Mouse (Mus musculus): ENCODE data around the gene Itpk1. TPM values are rescaled to one million over a fixed set of nuclear protein-coding genes. Genes with fewer than 3 reads are reported as not detected.
A peak's percentile ranks its signal among the peaks of the same experiment; 100 is the strongest.

The Itpk1 gene
- polyA plus RNA-seq, 1 experiment from 2014 or later, result 38.7 TPM

DNA sequence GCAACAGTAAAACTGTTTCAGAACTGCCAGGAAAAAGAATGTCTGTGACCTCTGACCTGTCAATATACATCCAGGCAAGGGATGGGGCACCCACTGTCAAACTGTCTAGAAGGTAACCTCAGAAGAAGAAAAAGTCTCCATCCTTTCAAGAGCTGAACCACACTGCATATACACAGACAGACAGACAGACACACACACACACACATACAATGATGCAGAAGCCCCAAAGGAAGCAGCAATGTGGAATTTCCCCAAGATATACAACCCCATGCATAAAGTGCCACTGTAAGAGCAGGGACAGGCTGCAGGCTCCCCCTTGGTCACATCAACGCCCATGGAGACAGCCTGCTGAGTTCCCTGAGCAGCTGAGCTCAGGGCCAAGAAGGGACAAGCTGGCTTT, 5.6 kb downstream of the Itpk1 start:
- 28% methylated on average over 1 of the region's 1 CpGs for WGBS
- ATAC-seq (ENCODE audit: low FRiP score, low read depth), result no peak
- H3K9ac ChIP-seq, result no peak overlapping the region

DNA sequence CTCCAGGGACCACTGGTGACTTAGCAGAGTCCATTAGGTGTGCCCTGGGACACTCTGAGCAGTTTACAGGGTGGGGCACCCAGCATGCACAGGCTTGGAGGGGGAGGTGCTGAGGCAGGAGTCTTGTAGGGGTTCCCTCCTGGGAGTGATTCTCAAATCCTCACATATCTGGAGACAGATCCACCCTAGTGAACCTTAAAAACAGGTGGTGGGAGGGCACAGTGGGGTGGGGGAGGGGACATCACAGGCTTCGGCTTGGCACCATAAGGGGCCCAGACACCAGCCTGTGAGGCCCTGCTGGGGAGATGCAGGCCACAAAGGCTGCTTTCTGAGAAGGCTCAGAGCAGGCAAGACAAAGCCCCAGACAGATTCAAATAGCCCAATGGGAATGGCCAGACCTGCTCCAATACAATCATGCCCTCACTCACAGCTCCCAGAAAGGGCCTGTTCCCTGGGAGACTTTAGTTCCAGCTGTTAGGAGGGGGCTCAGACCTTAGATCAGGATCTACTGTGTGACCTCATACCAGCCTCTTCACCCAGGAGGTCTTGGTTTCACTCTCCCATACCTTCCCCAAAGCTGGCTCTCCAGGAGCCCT, 6.5 kb downstream of the Itpk1 start:
- no peak overlapping the region for H3K27ac ChIP-seq (replicated peaks)
- H3K4me2 ChIP-seq, result no peak overlapping the region
- no peaks in the 10 kb centered on the region for H3K36me3 ChIP-seq
- no peak overlapping the region for H3K4me3 ChIP-seq
- H3K9ac ChIP-seq, result no peak overlapping the region
- H3K27me3 ChIP-seq, result no peaks in the 10 kb centered on the region
- 18% methylated on average over 1 of the region's 1 CpGs for WGBS
- H3K9me3 ChIP-seq, result no peaks in the 10 kb centered on the region
- ATAC-seq (ENCODE audit: low FRiP score, low read depth), result no peak
- peaks cover 74% of the 10 kb centered on the region for H3K4me1 ChIP-seq (replicated peaks)

More for the DNA sequence above, 5.6 kb downstream of the Itpk1 start:
- peaks cover 84% of the 10 kb centered on the region for H3K4me1 ChIP-seq (replicated peaks)
- H3K36me3 ChIP-seq, result no peaks in the 10 kb centered on the region
- H3K27me3 ChIP-seq, result no peaks in the 10 kb centered on the region
- H3K9me3 ChIP-seq, result no peaks in the 10 kb centered on the region
- H3K4me2 ChIP-seq, result no peak overlapping the region
- no peak overlapping the region for H3K27ac ChIP-seq (replicated peaks)
- H3K4me3 ChIP-seq, result no peak overlapping the region

DNA sequence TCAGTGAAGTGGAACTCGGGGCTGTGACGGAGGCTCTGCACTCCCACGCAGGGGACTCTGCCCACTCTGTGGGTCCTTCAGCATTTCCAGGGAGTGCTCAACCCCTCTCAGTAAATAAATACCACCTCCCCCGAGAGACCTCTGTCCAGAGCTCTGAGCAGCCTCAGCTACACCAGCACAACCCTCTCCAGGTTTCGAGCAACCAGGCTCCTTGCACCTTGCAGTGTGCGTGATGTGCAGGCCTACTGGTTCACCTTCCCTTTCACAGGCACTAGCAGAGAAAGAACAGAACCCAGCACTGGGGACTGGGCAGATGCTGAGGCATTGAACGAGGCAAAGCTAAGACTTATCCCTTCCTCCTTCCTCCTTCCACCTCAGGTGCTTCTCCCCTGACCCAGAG, 7.3 kb downstream of the Itpk1 start:
- H3K27ac ChIP-seq (replicated peaks), result no peak overlapping the region
- H3K4me3 ChIP-seq, result no peak overlapping the region
- H3K9me3 ChIP-seq, result no peaks in the 10 kb centered on the region
- H3K4me2 ChIP-seq, result no peak overlapping the region
- no peaks in the 10 kb centered on the region for H3K27me3 ChIP-seq
- peaks cover 67% of the 10 kb centered on the region for H3K4me1 ChIP-seq (replicated peaks)
- no peak overlapping the region for H3K9ac ChIP-seq
- ATAC-seq (ENCODE audit: low FRiP score, low read depth), result no peak
- WGBS, result 79% methylated on average over 7 of the region's 7 CpGs
- no peaks in the 10 kb centered on the region for H3K36me3 ChIP-seq

DNA sequence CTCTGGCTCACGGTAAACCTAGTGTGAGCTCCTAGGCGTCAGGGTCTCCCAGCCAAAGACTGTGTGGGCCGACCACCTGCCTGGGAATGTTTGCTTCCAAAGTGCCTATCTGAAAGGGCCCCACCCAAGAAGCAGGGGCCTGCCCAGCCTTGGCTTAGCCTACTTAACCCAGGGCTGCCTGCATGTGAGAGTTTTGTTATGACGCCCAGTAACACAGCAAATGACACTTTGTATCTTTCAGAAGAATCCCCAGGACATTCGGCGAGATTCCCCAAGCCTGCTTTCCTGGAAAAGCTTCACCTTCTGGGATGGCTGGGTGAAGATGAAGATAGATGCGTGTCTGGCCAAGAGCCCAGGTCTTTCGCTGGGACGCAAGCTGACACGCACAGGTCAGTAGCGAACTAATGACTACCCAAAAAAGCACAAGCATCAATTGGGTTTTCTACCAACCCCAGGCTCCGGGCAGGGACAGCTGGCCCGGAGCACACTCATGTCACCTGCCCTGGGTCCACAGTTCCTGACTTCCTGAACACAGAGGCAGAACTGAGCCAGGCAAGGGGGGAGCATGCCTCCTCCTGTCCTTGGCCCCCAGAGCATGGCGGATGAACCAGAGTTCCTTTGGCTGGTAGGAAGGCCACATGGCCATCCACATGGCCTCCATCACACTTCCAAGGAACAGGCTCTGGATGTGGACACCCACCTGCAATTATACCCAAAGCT, 7.9 kb downstream of the Itpk1 start:
- H3K4me1 ChIP-seq (replicated peaks), result peaks cover 61% of the 10 kb centered on the region
- H3K27me3 ChIP-seq, result no peaks in the 10 kb centered on the region
- ATAC-seq (ENCODE audit: low FRiP score, low read depth), result no peak
- H3K36me3 ChIP-seq, result no peaks in the 10 kb centered on the region
- H3K9ac ChIP-seq, result no peak overlapping the region
- 83% methylated on average over 14 of the region's 14 CpGs for WGBS
- H3K9me3 ChIP-seq, result no peaks in the 10 kb centered on the region
- H3K4me2 ChIP-seq, result no peak overlapping the region
- no peak overlapping the region for H3K27ac ChIP-seq (replicated peaks)
- no peak overlapping the region for H3K4me3 ChIP-seq

DNA sequence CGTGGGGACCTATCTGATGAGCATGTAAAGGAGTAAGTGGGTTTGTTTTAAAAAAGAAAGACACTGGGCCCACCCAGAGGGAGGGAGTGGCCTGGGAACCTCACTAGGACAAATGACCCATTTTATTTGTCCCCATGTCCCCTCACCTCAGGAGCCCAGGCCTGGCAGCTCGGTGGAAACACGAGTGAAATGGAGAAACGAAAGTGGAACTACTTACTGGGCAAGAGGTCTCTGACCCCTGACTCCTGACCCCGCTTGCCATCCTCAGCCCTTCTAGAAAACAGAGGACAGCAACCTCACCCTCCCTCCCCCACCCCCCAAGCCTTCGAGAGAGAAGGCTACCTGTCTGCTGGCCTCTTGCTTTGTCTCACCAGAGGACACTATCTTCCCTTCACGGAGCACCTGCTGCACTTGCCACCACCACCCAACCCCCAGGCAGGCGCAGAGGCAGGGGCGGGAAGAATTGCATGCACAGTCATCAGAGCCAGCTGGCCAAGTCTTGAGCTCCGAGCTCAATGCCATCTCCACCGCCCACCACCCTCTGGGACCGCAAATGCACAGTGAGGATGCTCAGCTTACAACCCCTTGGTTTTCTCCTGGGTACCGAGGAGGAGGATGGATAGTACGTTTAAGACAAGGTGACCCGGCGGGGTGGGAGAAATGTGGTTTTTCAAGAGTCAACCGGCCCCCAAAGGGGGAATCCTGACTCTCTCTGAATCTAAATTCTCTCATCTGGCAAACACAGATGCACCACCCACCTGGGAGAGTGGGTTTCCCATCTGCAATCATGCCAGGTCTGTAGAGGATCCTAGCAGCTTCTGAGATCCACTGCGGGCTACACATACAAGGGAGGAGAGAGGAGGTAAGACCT, 9.1 kb downstream of the Itpk1 start:
- Histone ChIP-seq H3K27ac (replicated peaks) (no peak overlapping the region), H3K4me1 (replicated peaks) (peaks cover 52% of the 10 kb centered on the region), H3K4me2 (no peak overlapping the region)

DNA sequence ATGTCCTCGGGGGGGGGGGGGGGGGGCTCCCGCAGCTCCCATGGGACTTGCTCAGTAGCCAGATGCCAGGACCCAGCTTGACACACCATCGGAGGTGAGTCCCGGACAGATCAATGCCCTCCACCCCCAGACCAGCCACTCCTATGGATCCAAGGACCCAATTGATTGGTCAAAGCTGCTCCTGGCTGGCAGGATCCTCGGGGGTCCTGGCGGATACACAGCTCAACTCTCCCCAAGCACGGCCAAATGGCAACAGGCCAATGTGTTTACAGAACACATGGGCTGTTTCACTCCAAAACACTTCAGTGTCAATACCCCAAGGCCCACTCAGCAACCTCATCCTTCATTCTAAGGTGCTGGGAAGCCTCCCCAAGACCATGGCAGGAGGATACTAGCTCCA, 13.0 kb downstream of the Itpk1 start:
- H3K4me1 ChIP-seq (replicated peaks), result peaks cover 18% of the 10 kb centered on the region
- no peak for ATAC-seq (ENCODE audit: low FRiP score, low read depth)
- no peak overlapping the region for H3K4me2 ChIP-seq
- H3K9me3 ChIP-seq, result no peaks in the 10 kb centered on the region
- H3K27ac ChIP-seq (replicated peaks), result no peak overlapping the region
- H3K9ac ChIP-seq, result no peak overlapping the region
- 68% methylated on average over 6 of the region's 7 CpGs for WGBS
- no peak overlapping the region for H3K4me3 ChIP-seq
- no peaks in the 10 kb centered on the region for H3K36me3 ChIP-seq
- H3K27me3 ChIP-seq, result no peaks in the 10 kb centered on the region

More for the DNA sequence above, 9.1 kb downstream of the Itpk1 start:
- no peaks in the 10 kb centered on the region for H3K27me3 ChIP-seq
- ATAC-seq (ENCODE audit: low FRiP score, low read depth), result no peak
- H3K9ac ChIP-seq, result no peak overlapping the region
- H3K36me3 ChIP-seq, result no peaks in the 10 kb centered on the region
- no peaks in the 10 kb centered on the region for H3K9me3 ChIP-seq
- 53% methylated on average over 18 of the region's 18 CpGs for WGBS
- H3K4me3 ChIP-seq, result no peak overlapping the region

DNA sequence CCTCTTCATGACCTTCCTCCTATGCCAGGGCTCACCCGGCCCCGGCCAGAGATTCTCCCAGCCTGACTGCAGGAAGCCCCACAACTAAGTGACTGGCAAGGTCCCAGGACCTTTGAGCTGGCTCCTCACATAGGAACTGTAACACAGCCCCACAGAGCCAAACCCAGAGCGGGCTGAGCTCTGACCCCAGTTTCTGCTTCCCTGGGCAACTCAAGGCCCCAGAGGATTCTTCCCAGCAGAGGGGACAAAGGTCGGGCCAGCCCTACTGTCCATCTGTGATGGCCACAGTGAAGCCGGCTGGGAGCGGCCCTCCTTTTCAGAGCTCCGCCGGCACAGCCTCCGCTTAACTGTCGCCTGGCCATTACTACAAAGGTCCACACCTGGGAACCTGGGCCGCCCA, 13.6 kb downstream of the Itpk1 start:
- Histone ChIP-seq H3K9me3 (no peaks in the 10 kb centered on the region), H3K4me3 (no peak overlapping the region), H3K27me3 (no peaks in the 10 kb centered on the region), H3K36me3 (no peaks in the 10 kb centered on the region), H3K4me1 (replicated peaks) (peaks cover 16% of the 10 kb centered on the region), H3K27ac (replicated peaks) (no peak overlapping the region), H3K4me2 (no peak overlapping the region), H3K9ac (no peak overlapping the region)
- 57% methylated on average over 11 of the region's 11 CpGs for WGBS
- ATAC-seq (ENCODE audit: low FRiP score, low read depth), result no peak

DNA sequence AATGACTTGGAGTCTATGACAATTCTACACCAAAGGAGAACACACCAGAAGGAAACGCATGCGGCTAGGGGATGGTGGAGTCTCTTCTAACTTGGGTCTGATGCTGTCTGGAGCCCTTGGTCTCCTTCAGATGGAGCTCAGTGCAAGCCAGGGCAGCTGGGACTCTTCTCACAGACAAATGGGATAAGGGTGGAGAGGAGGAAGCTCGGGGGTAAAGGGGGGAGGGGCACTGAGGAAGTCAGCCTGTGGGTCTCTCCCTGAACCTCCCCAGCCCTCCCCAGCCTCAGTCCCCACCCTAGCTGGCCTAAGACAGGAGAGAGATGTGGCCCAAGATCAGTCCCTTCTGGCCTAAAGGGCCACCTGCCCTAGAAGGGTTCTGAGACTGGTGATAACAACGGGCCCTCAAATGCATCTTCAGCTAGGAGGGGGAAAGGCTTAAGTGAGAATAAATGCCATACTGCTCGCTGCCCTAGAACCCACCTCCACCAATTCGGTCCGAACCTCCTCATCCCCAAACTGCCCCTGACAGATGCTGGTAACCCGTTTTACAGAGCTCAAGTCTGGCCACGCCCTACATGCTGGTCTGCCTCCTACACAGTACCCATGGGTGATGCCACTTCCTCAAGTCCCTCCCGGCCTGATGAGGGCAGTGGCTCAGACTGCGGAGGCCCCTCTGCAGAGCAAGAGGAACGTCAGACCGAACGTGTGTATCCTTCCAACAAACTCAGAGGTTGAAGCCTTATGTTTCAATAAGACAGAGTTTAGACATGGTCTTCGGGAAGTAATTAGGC, 14.8 kb downstream of the Itpk1 start:
- no peak for ATAC-seq (ENCODE audit: low FRiP score, low read depth)
- Histone ChIP-seq H3K9me3 (no peaks in the 10 kb centered on the region), H3K27me3 (no peaks in the 10 kb centered on the region), H3K4me2 (no peak overlapping the region), H3K4me3 (no peak overlapping the region), H3K27ac (replicated peaks) (no peak overlapping the region), H3K4me1 (replicated peaks) (peaks cover 16% of the 10 kb centered on the region), H3K36me3 (no peaks in the 10 kb centered on the region), H3K9ac (no peak overlapping the region)
- 89% methylated on average over 15 of the region's 15 CpGs for WGBS

DNA sequence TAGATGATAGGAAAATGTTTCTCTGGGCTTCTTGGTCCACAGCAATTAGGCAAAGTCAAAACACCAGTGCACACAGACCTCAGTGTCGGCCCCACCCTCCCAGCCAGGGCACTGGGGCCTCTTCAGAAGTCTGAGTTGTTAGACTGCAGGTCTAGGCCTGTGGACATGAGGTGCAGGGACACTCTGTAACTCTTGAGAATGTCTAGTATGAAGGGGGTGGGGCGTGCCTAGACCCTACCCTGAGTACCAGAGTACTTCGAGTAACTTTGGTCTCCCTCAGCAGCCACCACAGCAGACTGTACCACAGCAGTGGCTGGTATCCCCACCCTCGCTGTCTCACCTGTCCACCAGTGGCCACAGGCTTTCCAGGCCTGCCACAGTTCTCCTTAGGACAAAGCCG, 18.4 kb downstream of the Itpk1 start:
- Histone ChIP-seq H3K4me2 (no peak overlapping the region), H3K27me3 (no peaks in the 10 kb centered on the region), H3K36me3 (no peaks in the 10 kb centered on the region), H3K27ac (replicated peaks) (peak overlapping the region; percentile 70; the same call in 1 of the 2 replicates), H3K4me3 (no peak overlapping the region), H3K4me1 (replicated peaks) (peaks cover 38% of the 10 kb centered on the region), H3K9me3 (no peaks in the 10 kb centered on the region), H3K9ac (no peak overlapping the region)
- 97% methylated on average over 5 of the region's 5 CpGs for WGBS
- ATAC-seq (ENCODE audit: low FRiP score, low read depth), result 0 out of 2 replicates have a peak, but pooled peaks have one; percentile 12

DNA sequence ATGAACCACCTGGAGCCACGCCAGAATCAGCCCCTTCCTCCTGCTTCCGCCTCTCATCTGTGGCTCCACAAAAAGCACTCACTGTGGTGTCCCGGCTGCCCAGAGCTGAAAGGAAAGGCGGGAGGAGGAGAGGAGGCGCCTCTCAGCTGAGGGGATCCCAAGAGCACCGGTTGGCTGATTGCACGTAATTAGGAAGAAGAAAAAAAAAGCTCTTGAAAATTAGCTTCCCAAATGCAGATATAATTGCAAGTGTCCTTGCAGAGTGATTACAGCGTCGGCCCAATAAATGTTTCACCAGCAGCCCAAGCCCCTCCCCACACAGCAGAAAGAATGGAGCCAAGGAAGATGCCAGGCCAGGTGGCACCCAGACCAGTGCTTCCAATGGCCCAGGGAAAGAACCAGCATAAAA, 19.2 kb downstream of the Itpk1 start:
- H3K36me3 ChIP-seq, result no peaks in the 10 kb centered on the region
- no peak overlapping the region for H3K9ac ChIP-seq
- H3K27ac ChIP-seq (replicated peaks), result peak overlapping the region; percentile 70
- peak; percentile 43 for ATAC-seq (ENCODE audit: low FRiP score, low read depth)
- H3K4me1 ChIP-seq (replicated peaks), result peaks cover 38% of the 10 kb centered on the region
- H3K4me3 ChIP-seq, result no peak overlapping the region
- no peaks in the 10 kb centered on the region for H3K27me3 ChIP-seq
- H3K9me3 ChIP-seq, result no peaks in the 10 kb centered on the region
- H3K4me2 ChIP-seq, result peak overlapping the region; percentile 30
- 18% methylated on average over 9 of the region's 9 CpGs for WGBS

DNA sequence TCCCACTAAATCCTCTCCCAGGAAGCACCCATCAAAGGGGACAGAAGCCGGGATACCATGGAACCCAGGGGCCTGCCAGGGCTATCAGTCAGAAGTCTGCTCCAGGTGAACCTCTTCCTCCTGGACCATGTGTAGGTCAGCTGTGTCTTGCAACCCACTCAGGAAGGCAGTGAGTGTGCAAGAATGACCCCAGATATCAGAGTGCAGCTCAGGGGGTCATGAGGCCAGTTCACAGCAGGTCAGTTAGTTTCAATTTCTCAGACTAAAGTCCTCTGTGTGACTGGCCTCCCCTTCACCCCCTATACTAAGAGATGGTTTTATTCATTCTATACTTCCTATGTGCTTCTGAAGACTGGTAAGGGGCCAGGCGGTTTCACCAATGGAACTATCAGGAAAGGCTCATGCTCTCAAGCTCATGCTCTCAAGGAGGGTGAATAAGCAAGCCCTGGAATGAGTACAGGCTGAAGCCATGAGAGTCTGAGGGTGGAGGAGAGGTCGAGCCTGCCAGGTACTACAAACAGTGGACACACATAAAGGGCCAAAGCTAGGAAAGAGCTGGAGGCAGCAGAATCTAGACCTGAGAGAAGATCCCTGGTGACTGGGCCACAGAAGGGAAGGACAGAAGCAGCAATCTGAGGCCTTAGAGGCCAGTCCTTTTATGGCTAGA, 19.9 kb downstream of the Itpk1 start:
- WGBS, result 82% methylated on average over 3 of the region's 3 CpGs
- Histone ChIP-seq H3K27me3 (no peaks in the 10 kb centered on the region), H3K36me3 (no peaks in the 10 kb centered on the region), H3K9me3 (no peaks in the 10 kb centered on the region), H3K27ac (replicated peaks) (peak overlapping the region; percentile 70), H3K4me1 (replicated peaks) (peaks cover 39% of the 10 kb centered on the region), H3K9ac (no peak overlapping the region), H3K4me3 (no peak overlapping the region), H3K4me2 (peak overlapping the region; percentile 30)
- ATAC-seq (ENCODE audit: low FRiP score, low read depth), result no peak

Data from hindbrain, embryonic 15.5 days (tissue).